Mouse (Mus musculus): ENCODE results near the gene Kat6b. TPM values are rescaled to one million over a fixed set of nuclear protein-coding genes. Genes with fewer than 3 reads are reported as not detected.

The Kat6b gene
- total RNA-seq (2014; rRNA removed) (29.9 and 35.8 TPM in 2 replicates), polyA plus RNA-seq (2015; fragmentation: Nextera tagmentation; extraction: Ambion mirVana) (10.0 and 16.9 TPM in 2 replicates)

DNA sequence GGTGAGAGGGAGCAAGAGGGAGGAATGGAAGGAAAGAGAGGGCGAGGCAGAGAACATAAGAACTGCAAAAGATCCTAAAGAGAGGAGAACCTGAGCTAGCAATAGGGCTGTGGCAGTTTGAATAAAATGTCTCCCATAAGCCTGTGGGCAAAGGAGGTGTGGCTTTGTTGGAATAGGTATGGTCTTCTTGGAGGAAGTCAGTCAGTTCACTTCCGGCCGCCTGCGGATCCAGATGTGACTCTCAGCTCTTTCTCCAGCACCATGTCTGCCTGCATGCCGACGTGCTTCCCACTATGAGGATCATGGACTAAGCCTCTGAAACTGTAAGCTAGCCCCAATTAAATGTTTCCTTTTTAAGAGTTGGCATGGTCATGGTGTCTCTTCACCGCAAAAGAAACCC lies at the start of gene Kat6b:
Gene Kat6b (plus strand): TSS at position 204 of the 400 bp plus-strand sequence.
- Histone ChIP-seq H3K27ac (ENCODE audit: low read depth, low read length) (no peak within 1 kb of the TSS), H3K27me3 (ENCODE audit: insufficient read depth, low read length) (no peaks in the 10 kb centered on the region), H3K4me3 (ENCODE audit: low read depth, low read length) (no peak within 1 kb of the TSS), H3K36me3 (ENCODE audit: insufficient read depth) (no peaks in the 10 kb centered on the region), H3K4me1 (ENCODE audit: insufficient read depth) (no peaks in the 10 kb centered on the region), H3K4me2 (ENCODE audit: low read depth) (no peak within 1 kb of the TSS), H3K9me3 (ENCODE audit: low read length) (no peaks in the 10 kb centered on the region), H3K9ac (no peak within 1 kb of the TSS)
- DNase-seq: no peak
- whole genome bisulfite sequencing: 94% methylated on average over 7 of the region's 7 CpGs
- no peak for TF ChIP-seq CTCF (IDR thresholded peaks at IDR 0.05; ENCODE audit: low read depth)
- ATAC-seq: no peak

GRCm38 (mm10) chr14:21433415-21433814 lies 47.8 kb upstream of the Kat6b start:
- Histone ChIP-seq H3K4me3 (ENCODE audit: low read depth, low read length) (no peak overlapping the region), H3K9me3 (ENCODE audit: low read length) (no peaks in the 10 kb centered on the region), H3K27me3 (ENCODE audit: insufficient read depth, low read length) (no peaks in the 10 kb centered on the region), H3K27ac (ENCODE audit: low read depth, low read length) (no peak overlapping the region), H3K9ac (no peak overlapping the region), H3K4me1 (ENCODE audit: insufficient read depth) (no peaks in the 10 kb centered on the region), H3K4me2 (ENCODE audit: low read depth) (no peak overlapping the region), H3K36me3 (ENCODE audit: insufficient read depth) (no peaks in the 10 kb centered on the region)
- 86% methylated on average over 4 of the region's 4 CpGs for WGBS
- ATAC-seq (no peak), DNase-seq (no peak)
- no peak for TF ChIP-seq CTCF (IDR thresholded peaks at IDR 0.05; ENCODE audit: low read depth)

GRCm38 (mm10) chr14:21433995-21434394 lies 47.2 kb upstream of the Kat6b start:
- no peak for ATAC-seq
- 86% methylated on average over 5 of the region's 5 CpGs for WGBS

GRCm38 (mm10) chr14:21434686-21435085 lies 46.5 kb upstream of the Kat6b start:
- Histone ChIP-seq H3K9me3 (ENCODE audit: low read length) (no peaks in the 10 kb centered on the region), H3K9ac (no peak overlapping the region), H3K27me3 (ENCODE audit: insufficient read depth, low read length) (no peaks in the 10 kb centered on the region), H3K4me1 (ENCODE audit: insufficient read depth) (no peaks in the 10 kb centered on the region), H3K36me3 (ENCODE audit: insufficient read depth) (no peaks in the 10 kb centered on the region), H3K4me3 (ENCODE audit: low read depth, low read length) (no peak overlapping the region), H3K4me2 (ENCODE audit: low read depth) (no peak overlapping the region), H3K27ac (ENCODE audit: low read depth, low read length) (no peak overlapping the region)
- ATAC-seq (no peak), DNase-seq (no peak)
- 38% methylated on average over 9 of the region's 9 CpGs for WGBS
- TF ChIP-seq CTCF (IDR thresholded peaks at IDR 0.05; ENCODE audit: low read depth): no peak

More at GRCm38 (mm10) chr14:21433995-21434394, 47.2 kb upstream of the Kat6b start:
- Histone ChIP-seq H3K27me3 (ENCODE audit: insufficient read depth, low read length) (no peaks in the 10 kb centered on the region), H3K4me1 (ENCODE audit: insufficient read depth) (no peaks in the 10 kb centered on the region), H3K4me3 (ENCODE audit: low read depth, low read length) (no peak overlapping the region), H3K4me2 (ENCODE audit: low read depth) (no peak overlapping the region), H3K36me3 (ENCODE audit: insufficient read depth) (no peaks in the 10 kb centered on the region), H3K9ac (no peak overlapping the region), H3K27ac (ENCODE audit: low read depth, low read length) (no peak overlapping the region), H3K9me3 (ENCODE audit: low read length) (no peaks in the 10 kb centered on the region)
- DNase-seq: no peak
- TF ChIP-seq CTCF (IDR thresholded peaks at IDR 0.05; ENCODE audit: low read depth): no peak

DNA sequence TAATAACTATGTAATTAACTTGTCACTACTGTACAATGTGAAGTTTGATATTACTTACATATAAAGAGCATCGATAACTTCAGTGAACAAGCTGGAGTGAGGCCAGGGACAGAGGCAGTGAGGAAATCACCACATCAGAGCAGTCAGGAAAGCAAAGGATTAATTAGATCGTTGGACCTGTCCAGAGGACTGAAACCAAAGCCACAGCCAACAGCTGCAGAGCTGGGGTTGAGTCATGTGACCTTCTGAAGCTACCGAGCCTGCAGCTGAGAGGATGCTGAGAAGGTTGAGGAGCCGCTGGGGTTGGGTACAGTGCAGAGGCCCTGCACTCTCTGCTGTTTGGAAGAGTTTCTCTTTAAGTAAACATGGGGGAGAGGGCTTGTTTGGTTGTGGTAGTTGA lies 41.4 kb upstream of the Kat6b start:
- H3K4me2 ChIP-seq (ENCODE audit: low read depth): no peak overlapping the region
- no peak overlapping the region for H3K4me3 ChIP-seq (ENCODE audit: low read depth, low read length)
- H3K9ac ChIP-seq: no peak overlapping the region
- no peak overlapping the region for H3K27ac ChIP-seq (ENCODE audit: low read depth, low read length)
- H3K27me3 ChIP-seq (ENCODE audit: insufficient read depth, low read length): no peaks in the 10 kb centered on the region
- 18% methylated on average over 4 of the region's 4 CpGs for WGBS
- ATAC-seq (peak; percentile 58), DNase-seq (peak; percentile 35)
- no peak for TF ChIP-seq CTCF (IDR thresholded peaks at IDR 0.05; ENCODE audit: low read depth)
- no peaks in the 10 kb centered on the region for H3K9me3 ChIP-seq (ENCODE audit: low read length)
- no peaks in the 10 kb centered on the region for H3K36me3 ChIP-seq (ENCODE audit: insufficient read depth)
- no peaks in the 10 kb centered on the region for H3K4me1 ChIP-seq (ENCODE audit: insufficient read depth)

DNA sequence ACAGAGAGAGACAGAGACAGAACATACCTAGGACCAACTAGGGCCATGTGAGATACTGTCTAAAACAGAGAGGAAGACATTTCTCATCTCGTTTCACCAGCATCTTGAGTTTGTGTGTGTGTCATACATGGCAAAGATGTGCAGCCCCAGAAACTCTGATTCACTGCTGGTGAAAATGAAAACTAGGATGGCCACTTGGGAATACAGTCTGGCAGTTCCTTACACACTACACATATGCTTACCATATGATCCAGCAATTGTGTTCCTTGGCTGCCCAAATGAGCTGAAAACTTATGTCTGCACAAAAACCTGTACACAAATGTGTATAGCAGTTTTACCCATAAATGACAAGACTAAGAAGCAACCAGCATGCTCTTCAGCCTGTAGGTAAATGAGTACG lies 40.7 kb upstream of the Kat6b start:
- no peak overlapping the region for H3K27ac ChIP-seq (ENCODE audit: low read depth, low read length)
- TF ChIP-seq CTCF (IDR thresholded peaks at IDR 0.05; ENCODE audit: low read depth): no peak
- no peak overlapping the region for H3K9ac ChIP-seq
- WGBS: 76% methylated on average over 2 of the region's 2 CpGs
- H3K4me3 ChIP-seq (ENCODE audit: low read depth, low read length): no peak overlapping the region
- no peak for ATAC-seq
- no peak overlapping the region for H3K4me2 ChIP-seq (ENCODE audit: low read depth)
- H3K4me1 ChIP-seq (ENCODE audit: insufficient read depth): no peaks in the 10 kb centered on the region
- no peaks in the 10 kb centered on the region for H3K27me3 ChIP-seq (ENCODE audit: insufficient read depth, low read length)
- peak; percentile 19 for DNase-seq
- H3K36me3 ChIP-seq (ENCODE audit: insufficient read depth): no peaks in the 10 kb centered on the region
- no peaks in the 10 kb centered on the region for H3K9me3 ChIP-seq (ENCODE audit: low read length)

GRCm38 (mm10) chr14:21441772-21442533 lies 39.3 kb upstream of the Kat6b start:
- DNase-seq: no peak
- TF ChIP-seq CTCF (IDR thresholded peaks at IDR 0.05; ENCODE audit: low read depth): no peak
- Histone ChIP-seq H3K27me3 (ENCODE audit: insufficient read depth, low read length) (no peaks in the 10 kb centered on the region), H3K9ac (no peak overlapping the region), H3K27ac (ENCODE audit: low read depth, low read length) (no peak overlapping the region), H3K36me3 (ENCODE audit: insufficient read depth) (no peaks in the 10 kb centered on the region), H3K9me3 (ENCODE audit: low read length) (no peaks in the 10 kb centered on the region), H3K4me1 (ENCODE audit: insufficient read depth) (no peaks in the 10 kb centered on the region), H3K4me2 (ENCODE audit: low read depth) (no peak overlapping the region), H3K4me3 (ENCODE audit: low read depth, low read length) (no peak overlapping the region)
- no peak for ATAC-seq
- WGBS: 70% methylated on average over 10 of the region's 10 CpGs
